Mouse (Mus musculus): Measurements from ENCODE around the gene Pid1. TPM values are rescaled to one million over a fixed set of nuclear protein-coding genes. Genes with fewer than 3 reads are reported as not detected.

The Pid1 gene
- total RNA-seq, 4 experiments from 2014 or later = 34.3 to 49.7 (median 38.0) TPM

DNA sequence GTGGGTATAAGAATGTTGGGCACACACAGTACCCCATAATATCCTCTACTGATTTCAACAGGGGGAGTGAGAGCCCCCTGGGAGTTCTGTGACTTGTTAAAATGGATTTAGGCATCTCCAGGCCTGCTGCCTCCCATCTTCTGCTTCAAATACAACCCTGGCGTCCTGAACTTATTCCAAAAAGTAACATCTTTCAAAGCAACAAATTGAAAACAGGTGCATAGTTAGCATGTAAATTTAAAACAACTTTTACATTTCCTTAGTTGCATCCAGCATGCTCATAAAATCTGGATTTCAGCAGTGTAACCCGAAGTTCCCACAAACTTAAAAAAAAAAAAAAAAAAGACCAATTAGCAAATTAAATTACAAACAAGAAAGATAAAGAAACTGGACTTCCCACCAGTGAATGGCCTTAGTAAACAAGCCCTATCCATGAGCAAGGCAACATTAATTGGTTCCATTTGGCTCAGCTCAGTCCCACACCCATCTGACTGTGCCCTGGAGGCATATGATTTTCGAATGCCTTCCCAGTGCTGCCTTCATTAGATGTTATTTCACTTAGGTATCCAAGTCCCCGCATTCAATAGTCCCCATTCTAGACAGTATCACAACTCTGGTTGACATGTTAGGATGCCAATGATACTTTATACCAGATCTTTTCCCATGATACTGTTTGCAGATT lies 177.1 kb downstream of the Pid1 start:
- no peak for DNase-seq (ENCODE audit: low spot score in 2 of 2)

DNA sequence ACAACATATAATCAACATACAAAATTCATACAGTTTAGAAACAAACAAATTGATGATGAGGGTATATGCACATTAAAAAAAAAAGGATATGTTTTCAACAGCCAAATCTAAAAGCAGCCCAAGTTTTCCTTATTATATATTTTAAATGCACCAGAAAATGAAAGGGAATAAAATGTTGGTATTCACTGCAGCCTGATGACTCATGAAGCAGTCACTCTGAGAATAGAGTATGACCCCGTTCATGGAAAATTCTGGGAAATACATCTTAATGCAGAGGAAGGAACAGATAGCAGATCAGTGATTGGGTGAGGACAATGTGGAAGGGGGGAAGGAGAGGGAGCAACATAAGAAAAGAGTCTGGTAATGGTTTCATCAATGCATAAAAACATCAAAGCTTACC lies 186.3 kb downstream of the Pid1 start:
- no peak for DNase-seq (ENCODE audit: low spot score in 2 of 2)

DNA sequence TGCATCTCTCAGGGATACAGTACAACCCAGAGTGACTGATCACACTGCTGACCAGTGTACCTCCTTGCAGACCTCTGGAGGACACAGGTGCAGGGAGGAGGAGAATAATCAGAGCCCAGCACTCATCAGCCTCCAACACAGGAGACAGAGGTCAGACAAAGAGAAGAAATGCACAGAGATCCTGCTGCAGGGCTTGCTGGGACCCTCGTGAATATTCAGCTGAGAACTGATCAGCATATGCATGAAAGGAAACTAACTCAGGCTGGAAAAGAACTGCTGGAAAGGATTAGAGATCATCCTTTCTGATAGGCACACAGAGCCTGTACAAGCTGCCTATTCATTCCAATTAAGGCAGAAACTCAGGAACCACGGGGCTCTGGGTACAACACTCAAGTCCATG lies 186.9 kb downstream of the Pid1 start:
- no peak for DNase-seq (ENCODE audit: low spot score in 2 of 2)

GRCm38 (mm10) chr1:84172941-84173340 lies 191.0 kb downstream of the Pid1 start:
- DNase-seq (ENCODE audit: low spot score in 2 of 2) = no peak

DNA sequence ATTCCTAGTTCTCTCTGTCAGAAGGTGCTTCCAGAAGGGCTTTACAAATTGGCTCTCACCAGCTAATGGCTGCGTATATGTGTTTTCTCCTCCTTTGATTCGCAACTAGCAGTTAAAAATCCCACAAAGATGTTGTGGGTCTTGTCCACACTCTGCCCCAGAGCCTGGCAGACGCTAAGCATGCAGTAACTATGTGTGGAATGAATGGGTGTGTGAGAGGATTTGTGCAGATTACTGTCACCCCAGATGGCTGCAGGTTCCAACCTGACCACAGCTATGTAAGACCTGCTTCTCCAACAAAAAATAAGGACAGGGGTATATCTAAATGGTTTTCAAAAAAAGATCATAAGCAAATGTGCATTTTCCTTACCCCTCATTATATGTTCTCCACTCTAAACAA lies 206.2 kb downstream of the Pid1 start:
- no peak for DNase-seq (ENCODE audit: low spot score in 2 of 2)

GRCm38 (mm10) chr1:84155585-84155930 lies 208.4 kb downstream of the Pid1 start:
- DNase-seq (ENCODE audit: low spot score in 2 of 2) = no peak

GRCm38 (mm10) chr1:84154725-84155584 lies 209.0 kb downstream of the Pid1 start:
- no peak for DNase-seq (ENCODE audit: low spot score in 2 of 2)

- DNase-seq (ENCODE audit: low spot score in 2 of 2) = no peak
Observed at GRCm38 (mm10) chr1:84153943-84154342, 210.0 kb downstream of the Pid1 start.

DNA sequence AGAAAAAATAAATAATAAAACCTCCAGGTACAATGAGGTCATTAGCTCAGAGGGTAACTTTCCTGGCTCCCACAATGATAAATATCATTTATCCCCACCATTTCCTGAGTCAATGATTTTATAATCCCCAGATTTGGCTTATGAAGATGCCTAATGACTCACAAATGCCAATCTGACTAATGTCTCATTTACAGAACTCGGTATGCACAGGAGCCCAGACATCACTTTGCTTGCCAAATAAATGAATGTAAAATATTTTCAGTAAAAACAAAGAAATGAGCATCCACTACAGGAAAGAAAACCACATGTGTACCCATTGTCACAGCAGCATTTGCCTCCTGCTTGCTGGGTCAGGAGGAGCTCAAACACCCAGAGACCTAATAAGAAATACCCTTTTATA lies 222.4 kb downstream of the Pid1 start:
- DNase-seq (ENCODE audit: low spot score in 2 of 2) = no peak

- DNase-seq (ENCODE audit: low spot score in 2 of 2) = no peak
Observed at GRCm38 (mm10) chr1:84132451-84132850, 231.5 kb downstream of the Pid1 start.

- DNase-seq (ENCODE audit: low spot score in 2 of 2) = no peak
Observed at GRCm38 (mm10) chr1:84131799-84132198, 232.2 kb downstream of the Pid1 start.

DNA sequence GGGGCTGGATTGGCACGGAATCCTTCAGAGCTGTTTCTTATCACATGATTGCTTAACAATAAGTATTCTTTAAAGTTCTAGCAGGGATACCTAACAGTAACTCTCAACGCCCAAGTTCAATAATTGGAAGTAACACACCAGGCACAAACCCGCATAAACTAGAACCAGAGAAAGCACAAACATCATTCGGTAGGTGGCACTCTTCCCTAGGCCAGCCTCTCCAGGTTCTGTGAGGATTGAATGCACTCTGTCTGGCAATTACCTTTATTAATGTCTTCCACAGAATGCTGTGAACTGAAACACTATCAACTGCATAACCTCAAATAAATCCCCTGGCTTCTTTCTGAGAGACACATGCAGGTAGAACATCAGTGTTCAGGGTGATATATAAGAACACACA lies 235.5 kb downstream of the Pid1 start:
- no peak for DNase-seq (ENCODE audit: low spot score in 2 of 2)

- DNase-seq (ENCODE audit: low spot score in 2 of 2) = no peak
Observed at GRCm38 (mm10) chr1:84119306-84119705, 244.7 kb downstream of the Pid1 start.

GRCm38 (mm10) chr1:84106756-84107155 lies 257.2 kb downstream of the Pid1 start:
- no peak for DNase-seq (ENCODE audit: low spot score in 2 of 2)

GRCm38 (mm10) chr1:84102052-84102451 lies 261.9 kb downstream of the Pid1 start:
- no peak for DNase-seq (ENCODE audit: low spot score in 2 of 2)

DNA sequence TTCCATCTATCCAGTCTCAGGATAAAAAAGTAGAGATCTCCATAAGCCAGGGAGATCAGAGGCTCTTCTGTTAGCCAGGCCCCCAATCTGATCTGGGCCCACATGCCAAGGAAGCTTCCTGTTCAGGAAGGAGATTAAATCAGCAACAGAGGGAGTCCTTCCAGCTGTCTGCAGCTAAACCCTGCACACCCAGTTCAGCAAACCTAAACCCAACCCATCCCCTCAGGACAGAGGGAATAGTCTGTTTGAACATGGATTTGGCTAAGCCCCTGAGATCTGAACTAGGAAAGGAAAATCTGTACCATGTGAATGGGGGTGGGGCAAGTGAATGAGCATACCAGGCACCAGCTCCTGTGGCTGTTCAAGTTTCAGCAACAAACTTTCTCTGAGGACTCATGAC lies 266.6 kb downstream of the Pid1 start:
- DNase-seq (ENCODE audit: low spot score in 2 of 2) = no peak

DNA sequence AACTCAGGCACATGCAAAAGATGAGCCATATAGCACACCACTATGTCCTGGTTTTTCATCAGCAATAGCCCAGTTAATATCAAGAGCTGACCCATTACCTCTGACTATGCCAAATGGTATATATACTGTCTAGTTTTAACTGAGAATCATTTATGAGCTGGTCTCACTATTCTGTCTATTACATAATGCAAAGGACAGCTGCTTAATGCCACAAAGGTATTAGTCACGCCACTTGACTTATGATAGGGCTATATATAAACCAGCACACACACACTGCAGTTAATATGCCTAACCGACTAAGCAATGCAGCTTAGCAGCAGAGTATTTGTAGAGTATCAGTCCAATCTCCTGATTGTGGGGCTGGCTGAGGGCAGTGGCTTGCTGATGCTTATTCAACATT lies 270.7 kb downstream of the Pid1 start:
- no peak for DNase-seq (ENCODE audit: low spot score in 2 of 2)

DNA sequence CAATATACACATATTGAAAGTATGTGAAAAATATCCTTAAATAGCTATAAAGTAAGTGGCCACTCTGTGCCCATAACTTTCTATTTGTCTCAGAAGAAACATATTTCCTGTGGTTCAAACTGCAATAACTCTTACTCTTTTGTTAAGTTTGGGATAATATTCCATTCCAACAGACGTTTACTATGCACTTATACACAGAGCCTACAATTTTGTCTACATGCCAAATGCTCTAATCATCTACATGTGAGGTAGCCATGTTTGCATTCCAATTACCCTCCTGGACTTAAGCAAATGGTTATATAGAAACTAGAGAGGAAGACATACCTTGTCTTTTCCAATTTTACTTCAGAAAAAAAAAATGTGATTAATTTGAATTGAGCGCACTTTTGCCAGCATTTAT lies 274.3 kb downstream of the Pid1 start:
- DNase-seq (ENCODE audit: low spot score in 2 of 2) = no peak

GRCm38 (mm10) chr1:84087957-84088356 lies 276.0 kb downstream of the Pid1 start:
- DNase-seq (ENCODE audit: low spot score in 2 of 2) = no peak

DNA sequence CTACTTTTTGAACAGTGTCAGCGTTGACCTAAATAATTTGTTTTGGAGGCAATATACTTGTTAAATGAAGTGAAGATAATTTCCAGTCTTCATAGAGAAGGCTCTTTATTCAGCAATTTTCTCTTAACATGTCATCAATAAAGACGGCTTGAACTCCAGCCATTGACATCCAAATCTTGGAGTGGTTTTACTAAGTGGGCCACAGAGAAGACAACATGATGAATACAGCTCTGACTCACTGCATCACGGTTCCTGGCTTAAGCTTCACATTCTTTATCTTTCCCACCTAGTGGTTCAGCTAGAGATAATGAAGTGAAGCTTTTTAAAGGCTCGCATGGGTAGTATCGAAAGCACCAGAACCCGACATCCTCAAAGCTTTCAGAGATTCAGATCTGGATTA lies 276.7 kb downstream of the Pid1 start:
- no peak for DNase-seq (ENCODE audit: low spot score in 2 of 2)

DNA sequence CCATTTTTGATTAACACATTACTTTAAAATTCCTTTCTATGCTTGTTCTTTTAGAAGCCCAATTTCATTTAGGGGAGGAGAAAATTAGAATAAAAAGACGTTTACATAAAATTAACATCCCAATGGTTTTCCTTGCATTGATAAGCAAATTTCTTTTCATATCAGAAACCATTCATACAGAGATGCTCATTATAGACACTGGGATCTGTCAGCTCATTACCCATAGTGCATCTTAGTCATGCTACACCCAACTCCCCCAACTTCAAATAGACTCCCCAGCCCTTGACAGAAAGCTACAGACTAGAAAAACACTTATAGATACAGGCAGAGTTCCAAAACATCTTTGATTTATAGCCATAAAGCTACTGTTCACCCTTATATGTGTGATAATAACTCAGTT lies 277.5 kb downstream of the Pid1 start:
- no peak for DNase-seq (ENCODE audit: low spot score in 2 of 2)

DNA sequence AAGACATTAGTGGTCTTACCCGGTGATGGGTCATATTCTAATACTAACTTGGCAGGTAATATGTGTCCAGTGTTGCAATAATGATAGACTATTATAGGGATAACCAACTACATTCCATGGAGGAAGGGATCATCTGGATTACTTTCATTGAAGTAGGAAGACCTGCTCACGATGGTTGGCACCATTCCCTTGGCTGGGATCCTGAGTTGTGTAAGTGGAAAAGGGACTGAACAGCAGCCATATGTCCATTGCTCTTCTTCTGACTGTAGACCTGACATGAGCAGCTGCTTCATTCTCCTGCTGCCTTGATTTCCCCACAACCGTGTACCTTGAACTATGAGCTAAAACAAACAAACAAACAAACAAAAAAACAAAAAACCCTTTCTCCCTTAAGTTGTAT lies 278.6 kb downstream of the Pid1 start:
- DNase-seq (ENCODE audit: low spot score in 2 of 2) = no peak

DNA sequence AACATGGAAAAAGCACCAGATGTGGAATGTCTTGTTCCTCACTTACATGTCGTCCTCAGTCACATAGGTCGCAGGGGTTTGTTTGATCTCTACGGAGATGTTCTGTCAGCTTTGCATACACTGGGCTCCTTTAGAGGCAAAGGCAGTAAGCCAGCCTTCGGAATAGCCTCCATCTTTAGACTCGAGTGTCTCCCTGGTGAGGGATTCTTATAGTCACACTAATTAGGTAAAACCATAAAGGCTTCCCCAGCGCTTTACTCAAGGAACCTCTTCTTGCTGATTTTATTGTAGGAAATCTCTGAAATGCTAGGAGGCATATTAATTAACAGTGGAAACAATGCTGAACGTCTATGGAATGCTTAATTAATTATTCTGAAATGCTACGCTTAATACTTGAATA lies 284.4 kb downstream of the Pid1 start:
- no peak for DNase-seq (ENCODE audit: low spot score in 2 of 2)
